Mouse (Mus musculus): ENCODE data around the gene Sgk2. TPM values are rescaled to one million over a fixed set of nuclear protein-coding genes. Genes with fewer than 3 reads are reported as not detected.

The Sgk2 gene
- polyA plus RNA-seq, 1 experiment from 2014 or later, result not detected

GRCm38 (mm10) chr2:162998528-162999230 lies 11.5 kb downstream of the Sgk2 start:
- H3K4me2 ChIP-seq (ENCODE audit: low read depth, low read length, severe bottlenecking), result peak overlapping the region; percentile 44; the same call in 1 of the 2 replicates
- no peaks in the 10 kb centered on the region for H3K27me3 ChIP-seq (ENCODE audit: control insufficient read depth, insufficient read depth, low read length)
- ATAC-seq (replicated peaks; ENCODE audit: low FRiP score) (peak; percentile 83), DNase-seq (ENCODE audit: low spot score) (peak; percentile 82)
- H3K27ac ChIP-seq (ENCODE audit: low read depth, low read length), result no peak overlapping the region
- no peaks in the 10 kb centered on the region for H3K4me1 ChIP-seq (replicated peaks; ENCODE audit: control insufficient read depth, insufficient read depth, low read length)
- no peaks in the 10 kb centered on the region for H3K9me3 ChIP-seq (ENCODE audit: control insufficient read depth, low read length)
- peak overlapping the region; percentile 29; the same call in 1 of the 2 replicates for H3K9ac ChIP-seq (ENCODE audit: low read length)
- no peaks in the 10 kb centered on the region for H3K36me3 ChIP-seq (ENCODE audit: control insufficient read depth, insufficient read depth, low read length)
- peak overlapping the region; percentile 11; the same call in 1 of the 2 replicates for H3K4me3 ChIP-seq (ENCODE audit: low read depth, low read length)
- 27% methylated on average over 18 of the region's 18 CpGs for WGBS

DNA sequence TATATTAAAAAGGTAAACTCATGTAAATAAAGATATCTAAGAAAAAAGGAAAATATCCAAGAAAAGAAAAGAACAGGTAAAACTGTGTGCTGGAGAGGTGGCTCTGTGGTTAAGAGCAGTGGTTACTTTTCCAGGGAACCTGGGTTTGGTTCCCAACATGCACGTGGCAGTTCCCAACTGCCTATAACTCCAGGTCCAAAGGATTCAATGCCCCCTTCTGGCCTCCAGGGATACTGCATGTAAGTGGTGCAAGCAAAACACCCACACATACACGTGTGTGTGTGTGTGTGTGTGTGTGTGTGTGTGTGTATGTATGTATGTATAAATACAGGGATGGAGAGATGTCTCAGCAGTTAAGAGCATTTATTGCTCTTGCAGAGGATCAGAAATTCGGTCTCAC lies 12.6 kb downstream of the Sgk2 start:
- DNase-seq (ENCODE audit: low spot score), result peak; percentile 72
- 35% methylated on average over 3 of the region's 3 CpGs for WGBS
- H3K9ac ChIP-seq (ENCODE audit: low read length), result no peak overlapping the region

DNA sequence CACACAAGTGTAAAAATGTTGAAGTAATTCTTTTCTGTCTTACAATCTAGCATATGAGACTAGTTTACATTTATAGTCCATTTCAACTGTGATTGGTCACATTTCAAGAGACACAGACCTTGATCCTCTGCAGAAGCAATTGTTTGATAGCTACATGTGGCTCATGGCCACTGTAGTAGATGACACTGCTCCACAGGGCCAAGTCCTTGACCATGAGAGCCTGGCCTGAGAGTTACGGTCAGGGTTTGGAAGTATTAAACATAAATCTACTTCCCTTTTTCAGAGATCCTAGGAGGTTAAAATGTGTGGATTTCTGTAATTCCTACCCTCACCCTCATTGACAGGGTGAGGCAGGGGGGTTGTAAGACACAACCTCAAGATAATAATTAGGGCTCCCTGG lies 13.9 kb downstream of the Sgk2 start:
- ATAC-seq (replicated peaks; ENCODE audit: low FRiP score) (no peak), DNase-seq (ENCODE audit: low spot score) (no peak)
- no peak overlapping the region for H3K9ac ChIP-seq (ENCODE audit: low read length)
- H3K4me3 ChIP-seq (ENCODE audit: low read depth, low read length), result no peak overlapping the region
- WGBS, result 94% methylated on average over 1 of the region's 1 CpGs
- H3K4me1 ChIP-seq (replicated peaks; ENCODE audit: control insufficient read depth, insufficient read depth, low read length), result no peaks in the 10 kb centered on the region
- no peaks in the 10 kb centered on the region for H3K36me3 ChIP-seq (ENCODE audit: control insufficient read depth, insufficient read depth, low read length)
- H3K27ac ChIP-seq (ENCODE audit: low read depth, low read length), result no peak overlapping the region
- no peaks in the 10 kb centered on the region for H3K27me3 ChIP-seq (ENCODE audit: control insufficient read depth, insufficient read depth, low read length)
- no peak overlapping the region for H3K4me2 ChIP-seq (ENCODE audit: low read depth, low read length, severe bottlenecking)
- no peaks in the 10 kb centered on the region for H3K9me3 ChIP-seq (ENCODE audit: control insufficient read depth, low read length)

More for the DNA sequence above, 12.6 kb downstream of the Sgk2 start:
- Histone ChIP-seq H3K36me3 (ENCODE audit: control insufficient read depth, insufficient read depth, low read length) (no peaks in the 10 kb centered on the region), H3K4me1 (replicated peaks; ENCODE audit: control insufficient read depth, insufficient read depth, low read length) (no peaks in the 10 kb centered on the region), H3K27me3 (ENCODE audit: control insufficient read depth, insufficient read depth, low read length) (no peaks in the 10 kb centered on the region), H3K4me3 (ENCODE audit: low read depth, low read length) (no peak overlapping the region), H3K27ac (ENCODE audit: low read depth, low read length) (no peak overlapping the region), H3K4me2 (ENCODE audit: low read depth, low read length, severe bottlenecking) (no peak overlapping the region), H3K9me3 (ENCODE audit: control insufficient read depth, low read length) (no peaks in the 10 kb centered on the region)
- no peak for ATAC-seq (replicated peaks; ENCODE audit: low FRiP score)

DNA sequence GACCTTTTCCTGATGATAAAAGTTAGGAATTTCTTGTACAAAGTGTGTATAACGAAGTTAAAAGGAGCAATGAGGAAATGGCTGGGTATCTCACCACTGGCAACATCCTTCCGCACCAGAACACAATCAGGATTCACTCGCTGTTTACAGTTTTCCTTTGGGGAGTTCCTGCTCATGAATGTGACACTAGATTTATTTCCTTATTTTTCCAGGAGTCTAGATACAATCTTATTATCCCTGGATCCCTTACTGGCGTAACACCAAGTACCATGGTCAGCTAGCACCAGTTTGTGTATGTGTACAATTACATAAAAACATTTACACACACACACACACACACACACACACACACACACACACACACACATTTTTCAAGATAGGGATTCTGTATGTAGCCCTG lies 20.2 kb downstream of the Sgk2 start:
- no peaks in the 10 kb centered on the region for H3K27me3 ChIP-seq (ENCODE audit: control insufficient read depth, insufficient read depth, low read length)
- no peaks in the 10 kb centered on the region for H3K9me3 ChIP-seq (ENCODE audit: control insufficient read depth, low read length)
- ATAC-seq (replicated peaks; ENCODE audit: low FRiP score) (no peak), DNase-seq (ENCODE audit: low spot score) (no peak)
- H3K4me2 ChIP-seq (ENCODE audit: low read depth, low read length, severe bottlenecking), result no peak overlapping the region
- H3K36me3 ChIP-seq (ENCODE audit: control insufficient read depth, insufficient read depth, low read length), result no peaks in the 10 kb centered on the region
- H3K27ac ChIP-seq (ENCODE audit: low read depth, low read length), result no peak overlapping the region
- 85% methylated on average over 4 of the region's 4 CpGs for WGBS
- H3K4me3 ChIP-seq (ENCODE audit: low read depth, low read length), result no peak overlapping the region
- H3K9ac ChIP-seq (ENCODE audit: low read length), result no peak overlapping the region
- H3K4me1 ChIP-seq (replicated peaks; ENCODE audit: control insufficient read depth, insufficient read depth, low read length), result no peaks in the 10 kb centered on the region

DNA sequence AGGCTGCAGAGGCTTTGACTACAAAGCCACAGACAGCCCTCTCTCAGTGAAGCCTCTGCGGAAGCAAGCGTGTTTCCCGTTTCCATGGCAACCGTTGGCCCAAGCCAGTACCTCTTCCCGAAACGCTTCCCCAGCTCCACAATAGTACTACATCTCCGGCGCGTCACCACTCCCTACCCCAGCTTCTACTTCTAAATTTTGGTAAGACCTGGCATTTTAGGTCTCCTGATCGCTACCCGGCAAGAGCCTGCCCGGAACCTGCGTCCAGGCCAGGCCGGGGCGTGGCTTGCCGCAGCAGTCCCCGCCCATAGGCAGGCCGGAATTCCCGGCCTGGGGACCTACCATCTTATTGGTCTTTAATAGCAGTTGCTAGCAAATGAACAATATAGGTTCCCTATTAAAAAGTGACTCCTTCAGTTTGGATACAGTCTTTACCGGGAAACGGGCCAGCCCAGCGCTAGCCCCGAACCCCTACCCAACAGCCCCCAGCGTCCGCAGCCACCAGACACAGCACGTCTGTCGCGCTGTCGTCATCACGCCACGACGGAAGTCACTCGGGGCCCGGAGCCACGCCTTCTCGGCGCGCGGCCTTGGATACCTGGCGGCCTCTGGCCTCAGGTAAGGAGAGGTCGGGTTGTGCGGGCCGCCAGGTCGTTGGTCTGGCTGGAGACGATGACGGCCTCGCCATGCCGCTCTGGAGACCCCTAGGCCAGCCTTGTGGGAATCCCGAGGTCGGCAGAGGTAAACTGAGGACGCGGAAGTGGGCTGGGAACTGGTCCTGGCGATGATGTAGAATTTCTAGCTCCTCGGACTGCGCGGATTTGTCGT lies 30.0 kb downstream of the Sgk2 start, which contains the start of gene Ift52:
Gene Ift52 (plus strand): TSS at position 439 of the 828 bp plus-strand sequence.
- H3K36me3 ChIP-seq (ENCODE audit: control insufficient read depth, insufficient read depth, low read length), result no peaks in the 10 kb centered on the region
- H3K4me2 ChIP-seq (ENCODE audit: low read depth, low read length, severe bottlenecking), result peak within 1 kb of the TSS; percentile 51
- peak within 1 kb of the TSS; percentile 78 for H3K4me3 ChIP-seq (ENCODE audit: low read depth, low read length)
- peak; percentile 92 for DNase-seq (ENCODE audit: low spot score)
- peak within 1 kb of the TSS; percentile 69 for H3K9ac ChIP-seq (ENCODE audit: low read length)
- peak; percentile 95 for ATAC-seq (replicated peaks; ENCODE audit: low FRiP score)
- H3K27ac ChIP-seq (ENCODE audit: low read depth, low read length), result no peak within 1 kb of the TSS
- H3K27me3 ChIP-seq (ENCODE audit: control insufficient read depth, insufficient read depth, low read length), result no peaks in the 10 kb centered on the region
- WGBS, result under 1% methylated on average over 57 of the region's 57 CpGs
- 0 out of 2 replicates have a peak, but pooled peaks cover 2% of the 10 kb centered on the region for H3K4me1 ChIP-seq (replicated peaks; ENCODE audit: control insufficient read depth, insufficient read depth, low read length)
- no peaks in the 10 kb centered on the region for H3K9me3 ChIP-seq (ENCODE audit: control insufficient read depth, low read length)

GRCm38 (mm10) chr2:163031289-163031688 lies 44.2 kb downstream of the Sgk2 start:
- H3K9ac ChIP-seq (ENCODE audit: low read length), result no peak overlapping the region
- H3K4me1 ChIP-seq (replicated peaks; ENCODE audit: control insufficient read depth, insufficient read depth, low read length), result no peaks in the 10 kb centered on the region
- no peaks in the 10 kb centered on the region for H3K9me3 ChIP-seq (ENCODE audit: control insufficient read depth, low read length)
- ATAC-seq (replicated peaks; ENCODE audit: low FRiP score), result no peak
- H3K27ac ChIP-seq (ENCODE audit: low read depth, low read length), result no peak overlapping the region
- no peak overlapping the region for H3K4me2 ChIP-seq (ENCODE audit: low read depth, low read length, severe bottlenecking)
- WGBS, result 87% methylated on average over 5 of the region's 5 CpGs
- peaks cover 7% of the 10 kb centered on the region; the same call in 1 of the 2 replicates for H3K36me3 ChIP-seq (ENCODE audit: control insufficient read depth, insufficient read depth, low read length)
- no peak overlapping the region for H3K4me3 ChIP-seq (ENCODE audit: low read depth, low read length)
- no peak for DNase-seq (ENCODE audit: low spot score)
- H3K27me3 ChIP-seq (ENCODE audit: control insufficient read depth, insufficient read depth, low read length), result no peaks in the 10 kb centered on the region

GRCm38 (mm10) chr2:163031757-163032156 lies 44.6 kb downstream of the Sgk2 start:
- 76% methylated on average over 2 of the region's 2 CpGs for WGBS

DNA sequence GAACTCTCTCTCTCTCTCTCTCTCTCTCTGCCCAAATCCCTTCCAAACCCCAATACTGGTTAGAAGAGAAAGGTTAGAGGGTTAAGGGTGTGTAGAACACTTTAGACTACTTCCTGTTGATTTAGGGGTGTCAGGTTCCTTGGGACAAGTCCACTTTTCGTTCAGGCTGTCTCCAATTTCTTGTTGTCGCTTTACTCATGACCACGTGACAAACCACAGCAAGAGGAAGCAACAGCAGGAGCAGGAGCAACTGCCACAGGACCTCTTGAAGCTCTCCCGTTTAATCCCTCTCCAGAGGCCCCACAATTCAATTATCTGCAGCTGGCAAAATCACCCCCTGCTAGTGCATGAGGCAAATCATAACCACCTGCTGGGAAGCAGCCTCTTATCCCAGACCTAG lies 45.5 kb downstream of the Sgk2 start:
- 35% methylated on average over 4 of the region's 4 CpGs for WGBS
- ATAC-seq (replicated peaks; ENCODE audit: low FRiP score) (no peak), DNase-seq (ENCODE audit: low spot score) (no peak)
- peaks cover 7% of the 10 kb centered on the region; the same call in 1 of the 2 replicates for H3K36me3 ChIP-seq (ENCODE audit: control insufficient read depth, insufficient read depth, low read length)
- H3K27me3 ChIP-seq (ENCODE audit: control insufficient read depth, insufficient read depth, low read length), result no peaks in the 10 kb centered on the region
- H3K9me3 ChIP-seq (ENCODE audit: control insufficient read depth, low read length), result no peaks in the 10 kb centered on the region
- H3K4me1 ChIP-seq (replicated peaks; ENCODE audit: control insufficient read depth, insufficient read depth, low read length), result no peaks in the 10 kb centered on the region
- H3K4me3 ChIP-seq (ENCODE audit: low read depth, low read length), result no peak overlapping the region
- H3K9ac ChIP-seq (ENCODE audit: low read length), result no peak overlapping the region
- no peak overlapping the region for H3K27ac ChIP-seq (ENCODE audit: low read depth, low read length)
- H3K4me2 ChIP-seq (ENCODE audit: low read depth, low read length, severe bottlenecking), result no peak overlapping the region

More at GRCm38 (mm10) chr2:163031757-163032156, 44.6 kb downstream of the Sgk2 start:
- no peaks in the 10 kb centered on the region for H3K9me3 ChIP-seq (ENCODE audit: control insufficient read depth, low read length)
- H3K9ac ChIP-seq (ENCODE audit: low read length), result no peak overlapping the region
- H3K27me3 ChIP-seq (ENCODE audit: control insufficient read depth, insufficient read depth, low read length), result no peaks in the 10 kb centered on the region
- ATAC-seq (replicated peaks; ENCODE audit: low FRiP score) (no peak), DNase-seq (ENCODE audit: low spot score) (no peak)
- no peak overlapping the region for H3K27ac ChIP-seq (ENCODE audit: low read depth, low read length)
- peaks cover 7% of the 10 kb centered on the region; the same call in 1 of the 2 replicates for H3K36me3 ChIP-seq (ENCODE audit: control insufficient read depth, insufficient read depth, low read length)
- H3K4me1 ChIP-seq (replicated peaks; ENCODE audit: control insufficient read depth, insufficient read depth, low read length), result no peaks in the 10 kb centered on the region
- H3K4me2 ChIP-seq (ENCODE audit: low read depth, low read length, severe bottlenecking), result no peak overlapping the region
- no peak overlapping the region for H3K4me3 ChIP-seq (ENCODE audit: low read depth, low read length)

Data from forebrain, embryonic 11.5 days (tissue).